Mouse (Mus musculus): Measurements from ENCODE around the gene Txndc9.
"Not testable (repeated sequence)": the region's sequence is repeated elsewhere in the genome, so short reads cannot be mapped to it uniquely, and the experiment has no call there.

Gene Txndc9

DNA sequence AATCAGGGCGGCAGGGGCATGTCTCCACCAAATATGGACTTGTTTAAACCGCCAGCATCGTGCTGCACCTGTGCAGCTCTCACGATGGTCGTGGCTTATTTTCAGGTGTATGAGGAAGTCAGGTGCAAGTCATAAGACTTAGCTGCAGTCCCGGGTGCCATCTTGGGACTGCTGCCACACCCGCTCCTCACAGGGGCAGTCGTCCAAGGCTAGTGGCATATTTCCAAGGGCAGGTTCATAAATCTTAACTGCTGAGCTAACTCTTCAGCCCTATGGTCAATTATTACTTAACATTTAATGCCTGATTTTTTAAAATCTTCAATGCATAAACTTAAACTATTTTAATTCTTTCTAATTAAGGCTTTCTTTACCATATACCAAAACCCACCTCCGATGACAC is 21.0 kb downstream of the Txndc9 start:
- DNase-seq (ENCODE audit: low read depth, low spot score) = not testable (repeated sequence)

DNA sequence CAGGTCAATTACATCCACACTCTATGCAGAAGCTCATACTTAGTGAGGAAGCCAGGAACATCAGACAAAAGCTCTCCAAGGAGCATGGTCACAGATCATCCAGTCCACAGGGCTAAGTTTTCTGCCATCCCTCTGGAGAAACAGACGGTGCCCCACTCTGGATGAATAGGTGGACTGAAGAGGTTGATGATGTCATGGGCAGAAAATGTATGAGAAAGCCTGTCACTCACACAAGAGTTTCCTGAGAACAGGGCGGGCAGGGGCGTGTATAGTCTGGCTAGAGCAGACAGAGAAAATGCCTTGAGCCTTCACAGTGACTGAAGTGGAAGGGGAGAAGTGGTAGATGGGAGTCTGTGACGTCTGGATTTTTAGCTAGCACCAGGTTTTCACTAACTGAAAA is 26.2 kb downstream of the Txndc9 start:
- DNase-seq (ENCODE audit: low read depth, low spot score) = no peak

DNA sequence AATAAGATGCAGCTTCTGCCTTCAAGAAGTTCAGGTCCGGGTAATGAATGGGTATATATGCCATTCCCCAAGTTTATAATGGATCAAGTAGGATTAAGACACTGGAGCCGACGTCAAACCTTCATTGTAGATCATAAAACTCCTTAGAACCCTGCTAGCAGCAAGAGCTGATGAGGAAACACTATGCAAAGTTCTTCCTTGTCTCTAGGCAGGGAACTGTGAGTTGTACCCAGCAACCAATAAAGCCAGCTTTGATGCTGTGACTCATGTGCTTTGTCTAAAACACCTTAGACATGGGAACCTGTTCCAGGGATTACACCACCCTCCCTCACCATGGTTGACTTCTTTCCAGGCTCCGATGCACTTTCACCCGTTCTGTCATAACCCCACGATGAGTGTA is 28.9 kb downstream of the Txndc9 start:
- no peak for DNase-seq (ENCODE audit: low read depth, low spot score)

DNA sequence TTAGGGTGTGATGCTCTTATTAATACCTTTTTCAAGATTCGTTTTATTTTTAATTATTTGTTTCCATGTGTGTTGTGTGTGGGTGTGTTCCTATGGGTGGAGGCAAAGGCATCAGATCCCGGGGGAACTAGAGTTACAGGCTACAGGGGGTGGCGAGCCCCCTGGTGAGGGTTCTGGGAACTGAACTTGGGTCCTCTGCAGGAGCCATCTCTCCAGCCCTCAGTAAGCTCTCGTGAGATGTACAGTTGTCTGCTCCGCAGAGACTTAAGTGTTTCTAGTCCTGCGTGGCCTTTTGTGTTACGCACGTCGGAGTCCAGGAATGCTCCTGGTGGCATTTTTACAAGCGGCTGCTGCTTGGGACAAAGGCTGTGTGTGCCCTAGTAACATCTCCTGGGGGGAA is 32.1 kb downstream of the Txndc9 start:
- DNase-seq (ENCODE audit: low read depth, low spot score) = no peak

DNA sequence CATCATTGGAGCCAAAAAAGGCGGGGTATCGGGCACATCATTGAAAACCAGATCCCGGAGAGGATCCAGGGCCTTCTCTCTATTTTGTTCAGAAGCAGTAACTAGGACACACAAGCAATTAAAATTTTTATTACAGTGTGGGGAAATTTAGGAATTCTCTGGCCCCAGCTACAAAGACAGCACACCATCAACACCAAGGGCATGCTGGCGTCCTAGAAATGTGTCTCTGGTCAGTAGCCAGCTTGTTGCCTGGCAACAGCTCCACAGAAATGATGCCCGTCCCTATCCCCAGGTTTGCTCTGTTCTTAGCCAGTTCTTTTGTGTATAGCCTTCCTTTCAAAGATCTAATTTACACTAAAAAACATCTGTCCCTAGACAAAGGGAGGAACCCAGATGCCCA is 38.2 kb downstream of the Txndc9 start:
- no peak for DNase-seq (ENCODE audit: low read depth, low spot score)

DNA sequence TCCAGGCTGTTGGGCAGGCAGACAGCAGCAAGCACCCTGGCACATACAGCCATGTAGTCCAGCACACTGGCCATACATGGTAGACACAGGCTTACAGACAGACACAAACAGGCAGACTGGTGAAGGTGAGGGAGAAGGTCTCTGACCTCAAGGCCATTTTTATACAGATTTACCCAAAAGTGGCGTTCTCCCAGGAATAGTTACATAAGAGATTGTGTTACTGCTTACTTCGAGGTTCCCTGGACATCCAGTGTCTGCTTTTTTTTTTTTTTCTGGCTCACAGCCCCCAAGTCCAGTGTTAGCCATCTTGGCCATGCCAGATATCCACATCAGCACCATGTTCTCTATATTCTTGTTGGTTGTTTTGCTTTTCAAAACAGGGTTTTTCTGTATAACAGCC is 39.2 kb downstream of the Txndc9 start:
- DNase-seq (ENCODE audit: low read depth, low spot score) = no peak

DNA sequence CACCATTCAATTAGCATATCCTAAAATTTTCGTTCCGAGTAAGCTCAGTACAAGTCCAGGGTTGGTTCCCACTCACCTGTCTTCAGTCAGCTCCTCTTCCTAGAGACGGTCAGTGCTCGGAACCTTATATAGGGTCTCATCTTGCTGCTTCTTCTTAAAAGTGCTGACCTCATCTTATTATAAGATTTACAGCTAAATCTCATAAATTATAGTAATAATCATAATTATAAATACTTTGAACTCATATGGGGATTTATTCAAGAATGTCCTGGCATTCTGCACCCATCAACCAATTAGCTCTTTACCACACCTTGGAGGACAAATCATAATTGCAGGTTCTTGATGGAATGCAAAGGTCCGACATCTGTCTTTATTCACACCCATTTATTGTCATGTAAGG is 40.0 kb downstream of the Txndc9 start, which contains the start of gene Lyg1:
Gene Lyg1 (minus strand): TSS at position 101 of the 400 bp plus-strand sequence.
- no peak for DNase-seq (ENCODE audit: low read depth, low spot score)

DNA sequence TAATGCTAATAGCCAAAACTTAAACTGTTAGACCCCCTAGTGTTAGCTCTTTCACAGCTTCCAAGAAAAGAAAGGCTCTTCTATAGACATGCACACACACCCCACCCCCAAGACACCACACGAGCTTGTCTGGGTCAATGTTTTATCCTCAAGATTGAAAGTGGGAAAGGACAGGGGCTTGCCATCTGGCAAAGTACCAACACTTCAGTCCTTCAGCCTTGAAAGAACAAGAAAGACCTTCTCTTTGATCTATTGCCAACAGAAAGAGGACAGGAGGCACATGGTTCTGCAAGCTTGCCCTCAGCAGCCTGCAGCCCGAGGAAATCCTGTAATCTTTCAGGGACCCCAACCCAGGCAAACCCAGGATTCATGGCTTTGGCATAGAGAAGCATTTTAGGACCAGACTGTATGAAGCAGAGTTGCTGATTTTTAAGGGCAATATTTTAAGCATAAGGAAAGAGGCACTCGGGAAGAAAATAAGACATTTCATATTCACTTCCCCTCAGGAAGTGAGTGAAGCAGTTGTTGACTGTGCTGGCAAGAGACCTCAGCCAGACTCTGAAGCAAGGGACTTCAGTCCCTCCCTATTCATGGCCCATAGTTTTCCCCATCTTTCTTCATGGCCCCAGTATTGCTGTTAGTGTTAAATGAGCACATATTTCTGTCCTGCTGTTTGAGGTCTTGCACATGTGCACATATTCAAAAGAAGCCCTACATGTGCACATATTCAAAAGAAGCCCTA is 40.8 kb downstream of the Txndc9 start:
- no peak for DNase-seq (ENCODE audit: low read depth, low spot score)

DNA sequence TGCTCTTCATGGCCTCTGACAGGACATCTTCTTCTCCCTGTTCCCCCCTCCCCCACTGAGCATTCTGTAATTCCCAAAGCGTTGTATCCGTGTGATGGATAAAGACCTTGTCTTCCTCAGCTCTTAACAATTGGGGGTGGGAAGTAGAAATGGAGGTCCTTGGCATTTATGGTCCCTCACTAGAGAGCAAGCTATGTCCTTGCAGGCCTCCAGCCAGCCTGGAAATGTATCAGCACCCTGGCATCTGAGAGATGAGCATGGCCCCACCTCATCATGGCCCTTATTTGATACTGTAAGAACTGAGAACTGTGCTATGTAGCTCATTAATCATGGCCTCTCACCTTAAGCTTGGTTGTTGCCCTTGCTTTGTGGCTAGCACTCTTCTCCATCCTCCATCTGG is 42.4 kb downstream of the Txndc9 start:
- no peak for DNase-seq (ENCODE audit: low read depth, low spot score)

DNA sequence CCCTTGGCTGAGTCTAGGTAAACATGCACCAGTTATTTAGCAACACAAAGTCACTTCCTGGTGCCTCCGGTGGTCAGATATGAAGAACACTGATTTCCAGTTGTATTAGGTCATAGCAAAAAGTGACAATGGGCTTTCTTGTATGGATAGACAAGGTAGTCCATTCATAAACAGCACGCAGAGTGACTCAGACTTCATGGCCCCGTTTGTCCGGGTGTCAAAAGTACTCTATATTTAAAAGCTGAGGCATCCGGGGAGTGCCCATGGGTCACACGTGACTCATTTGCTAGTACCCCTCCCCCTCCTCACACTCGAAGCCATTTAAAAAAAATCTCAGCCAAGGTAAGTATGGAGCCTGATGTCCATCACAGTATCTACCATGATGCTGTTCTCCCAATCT is 42.9 kb downstream of the Txndc9 start:
- no peak for DNase-seq (ENCODE audit: low read depth, low spot score)

DNA sequence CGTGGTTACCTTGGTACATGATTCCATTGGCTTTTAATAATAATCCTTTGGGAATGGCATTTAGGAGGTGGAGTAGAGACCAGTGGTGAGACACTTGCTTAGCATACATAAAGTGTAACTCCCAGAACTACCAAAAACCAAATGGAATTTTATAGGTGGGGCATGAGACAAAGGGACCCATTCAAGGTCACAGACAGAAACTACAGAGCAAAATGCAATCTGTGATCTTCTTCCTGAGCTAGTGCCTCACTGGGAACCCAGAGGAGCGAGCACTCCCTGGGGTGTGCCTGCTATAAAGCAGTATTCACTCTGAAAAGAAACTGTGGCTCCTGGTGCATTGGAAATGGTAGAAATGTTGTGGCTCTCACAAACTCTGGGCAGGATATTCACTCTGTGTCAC is 48.8 kb downstream of the Txndc9 start:
- DNase-seq (ENCODE audit: low read depth, low spot score) = no peak
